In genomic region chr8:104654984-104655383, GRCm38 (mm10) we compare ENCODE assay signal across 9 mouse cellular contexts. TPM values are rescaled to one million over a fixed set of nuclear protein-coding genes. Genes with fewer than 3 reads are reported as not detected.
DNase-seq lines count a peak whose midpoint lies in the region; ATAC-seq and TF ChIP-seq lines count a peak whose summit lies in the region.
"Had no signal": no experiment of that assay in that cellular context is flagged by ENCODE, and none has a peak within 500 bp of the region (broad histone marks: within the 10 kb centered on the region; RNA-seq: fewer than 3 reads in every experiment).

No protein-coding gene starts in this region.

- H3K4me2 ChIP-seq in kidney, embryonic 14.5 days (replicated peaks; ENCODE audit: low read depth, low read length) = no peak overlapping the region
- no peak overlapping the region for H3K4me2 ChIP-seq in limb, embryonic 14.5 days (replicated peaks; ENCODE audit: low read depth, low read length, severe bottlenecking)
- no peak overlapping the region for H3K4me2 ChIP-seq in stomach, embryonic 16.5 days (ENCODE audit: low read depth, low read length)

- peak; percentile 48 to 57 for DNase-seq in urinary bladder, postnatal 36 days (ENCODE audit: low spot score in 2 of 2)
- no peak for DNase-seq in urinary bladder, adult 2 months (ENCODE audit: low spot score)
- DNase-seq in gonadal fat pad, adult 2 months (ENCODE audit: low read depth) = peak; percentile 27
- DNase-seq in limb, embryonic 14.5 days (ENCODE audit: low spot score) = peak; percentile 93
- DNase-seq in naive thymus-derived CD4-positive, alpha-beta T cell, adult 2 months (ENCODE audit: low read depth) = peak; percentile 95

- H3K36me3 ChIP-seq in kidney, embryonic 14.5 days (ENCODE audit: control insufficient read depth, insufficient read depth, low read length) = no peaks in the 10 kb centered on the region
- H3K36me3 ChIP-seq in limb, embryonic 14.5 days (ENCODE audit: control insufficient read depth, insufficient read depth, low read length) = no peaks in the 10 kb centered on the region
- no peaks in the 10 kb centered on the region for H3K36me3 ChIP-seq in stomach, embryonic 16.5 days (ENCODE audit: control insufficient read depth, insufficient read depth, low read length)

- 3% methylated on average over 3 of the region's 3 CpGs for WGBS in kidney, embryonic 14.5 days
- WGBS in limb, embryonic 14.5 days = 2% methylated on average over 3 of the region's 3 CpGs
- WGBS in stomach, embryonic 16.5 days = 3% methylated on average over 3 of the region's 3 CpGs

- TF ChIP-seq CTCF in cortical plate, adult 2 months (IDR thresholded peaks at IDR 0.05; ENCODE audit: extremely low read depth, insufficient read depth, low read length) = peak; percentile 92

- H3K27ac ChIP-seq in cortical plate, adult 2 months (ENCODE audit: insufficient read depth, low read length) = no peak overlapping the region
- no peak overlapping the region for H3K27ac ChIP-seq in kidney, embryonic 14.5 days (ENCODE audit: low read depth, low read length)
- no peak overlapping the region for H3K27ac ChIP-seq in limb, embryonic 14.5 days (replicated peaks; ENCODE audit: low read depth, low read length)
- no peak overlapping the region for H3K27ac ChIP-seq in stomach, embryonic 16.5 days (ENCODE audit: low read length)

- H3K4me1 ChIP-seq in cortical plate, adult 2 months (ENCODE audit: control insufficient read depth, insufficient read depth, low read length) = no peaks in the 10 kb centered on the region
- H3K4me1 ChIP-seq in kidney, embryonic 14.5 days (ENCODE audit: control insufficient read depth, insufficient read depth, low read length) = no peaks in the 10 kb centered on the region
- no peaks in the 10 kb centered on the region for H3K4me1 ChIP-seq in limb, embryonic 14.5 days (ENCODE audit: control insufficient read depth, insufficient read depth, low read length)
- H3K4me1 ChIP-seq in stomach, embryonic 16.5 days (ENCODE audit: control insufficient read depth, insufficient read depth, low read length) = no peaks in the 10 kb centered on the region

- H3K4me3 ChIP-seq in cortical plate, adult 2 months (ENCODE audit: insufficient read depth, low read length) = no peak overlapping the region
- H3K4me3 ChIP-seq in kidney, embryonic 14.5 days (ENCODE audit: low read length) = no peak overlapping the region
- no peak overlapping the region for H3K4me3 ChIP-seq in limb, embryonic 14.5 days (replicated peaks; ENCODE audit: low read length)
- H3K4me3 ChIP-seq in stomach, embryonic 16.5 days (replicated peaks; ENCODE audit: low read length) = no peak overlapping the region
- H3K4me3 ChIP-seq: erythroblast, embryonic 14.5 days had no signal

- H3K9ac ChIP-seq in kidney, embryonic 14.5 days (ENCODE audit: low read depth, low read length) = no peak overlapping the region
- no peak overlapping the region for H3K9ac ChIP-seq in limb, embryonic 14.5 days (ENCODE audit: low read depth, low read length, severe bottlenecking)
- no peak overlapping the region for H3K9ac ChIP-seq in stomach, embryonic 16.5 days (ENCODE audit: low read length)

- peak; percentile 77 for ATAC-seq in kidney, embryonic 14.5 days (ENCODE audit: low FRiP score, low TSS enrichment)
- peak; percentile 47 for ATAC-seq in limb, embryonic 14.5 days (ENCODE audit: low FRiP score, low read depth)
- peak; percentile 69; the same call in 1 of the 2 replicates for ATAC-seq in stomach, embryonic 16.5 days (ENCODE audit: insufficient read depth, low FRiP score)

- no peak for TF ChIP-seq POLR2A in cortical plate, adult 2 months (IDR thresholded peaks at IDR 0.05; ENCODE audit: extremely low read depth, insufficient read depth, low read length)
- TF ChIP-seq POLR2A in limb, embryonic 14.5 days (IDR thresholded peaks at IDR 0.05; ENCODE audit: borderline replicate concordance, extremely low read depth, insufficient read depth, insufficient read length) = no peak

- H3K27me3 ChIP-seq in kidney, embryonic 14.5 days (ENCODE audit: control insufficient read depth, insufficient read depth, low read length) = no peaks in the 10 kb centered on the region
- H3K27me3 ChIP-seq in limb, embryonic 14.5 days (ENCODE audit: control insufficient read depth, insufficient read depth, low read length) = no peaks in the 10 kb centered on the region
- no peaks in the 10 kb centered on the region for H3K27me3 ChIP-seq in stomach, embryonic 16.5 days (ENCODE audit: control insufficient read depth, insufficient read depth, low read length)

- no peaks in the 10 kb centered on the region for H3K9me3 ChIP-seq in kidney, embryonic 14.5 days (ENCODE audit: control insufficient read depth, low read length)
- no peaks in the 10 kb centered on the region for H3K9me3 ChIP-seq in limb, embryonic 14.5 days (ENCODE audit: control insufficient read depth, low read length)
- no peaks in the 10 kb centered on the region for H3K9me3 ChIP-seq in stomach, embryonic 16.5 days (replicated peaks; ENCODE audit: control insufficient read depth, low read length)

RNA-seq across cellular contexts. Expression of gene Ciao2b, which starts 13.2 kb away (rescaled TPM):
- 53.2 and 69.5 TPM in 2 replicates for polyA plus RNA-seq in urinary bladder, adult 2 months (2012; rRNA removed)
- polyA plus RNA-seq in cortical plate, adult 2 months (2012; rRNA removed) = 51.2 and 55.8 TPM in 2 replicates
- 32.9 and 38.5 TPM in 2 replicates for polyA plus RNA-seq in gonadal fat pad, adult 2 months (2012; rRNA removed)
- polyA plus RNA-seq in kidney, embryonic 14.5 days (2014; fragmentation: Nextera tagmentation; extraction: Ambion mirVana) = 94.4 and 111 TPM in 2 replicates
- 71.1 and 91.9 TPM in 2 replicates for polyA plus RNA-seq in limb, embryonic 14.5 days (2012; rRNA removed)
- 78.4 and 81.9 TPM in 2 replicates for polyA plus RNA-seq in limb, embryonic 14.5 days (2014; fragmentation: Nextera tagmentation; extraction: Ambion mirVana)
- 92.6 and 93.6 TPM in 2 replicates for polyA plus RNA-seq in stomach, embryonic 16.5 days (2015; fragmentation: Nextera tagmentation; extraction: Ambion mirVana)

RNA-seq across cellular contexts. Expression of gene Rrad, which starts 23.9 kb away (rescaled TPM):
- polyA plus RNA-seq in urinary bladder, adult 2 months (2012; rRNA removed) = 10.3 and 13.4 TPM in 2 replicates
- 2.4 and 2.9 TPM in 2 replicates for polyA plus RNA-seq in cortical plate, adult 2 months (2012; rRNA removed)
- 9.4 and 16.2 TPM in 2 replicates for polyA plus RNA-seq in gonadal fat pad, adult 2 months (2012; rRNA removed)
- 13.9 and 14.5 TPM in 2 replicates for polyA plus RNA-seq in kidney, embryonic 14.5 days (2014; fragmentation: Nextera tagmentation; extraction: Ambion mirVana)
- polyA plus RNA-seq in limb, embryonic 14.5 days (2012; rRNA removed) = 21.4 and 22.5 TPM in 2 replicates
- 27.3 and 32.4 TPM in 2 replicates for polyA plus RNA-seq in limb, embryonic 14.5 days (2014; fragmentation: Nextera tagmentation; extraction: Ambion mirVana)
- polyA plus RNA-seq in stomach, embryonic 16.5 days (2015; fragmentation: Nextera tagmentation; extraction: Ambion mirVana) = 9.2 and 14.4 TPM in 2 replicates

RNA-seq across cellular contexts. Expression of gene Cdh16, which starts 30.8 kb away (rescaled TPM):
- polyA plus RNA-seq in urinary bladder, adult 2 months (2012; rRNA removed) = not detected in 2 replicates
- not detected in 2 replicates for polyA plus RNA-seq in cortical plate, adult 2 months (2012; rRNA removed)
- 100 and 203 TPM in 2 replicates for polyA plus RNA-seq in gonadal fat pad, adult 2 months (2012; rRNA removed)
- polyA plus RNA-seq in kidney, embryonic 14.5 days (2014; fragmentation: Nextera tagmentation; extraction: Ambion mirVana) = 166 and 200 TPM in 2 replicates
- polyA plus RNA-seq in limb, embryonic 14.5 days (2012; rRNA removed) = 0.29 and 0.62 TPM in 2 replicates
- 0.75 and 0.98 TPM in 2 replicates for polyA plus RNA-seq in limb, embryonic 14.5 days (2014; fragmentation: Nextera tagmentation; extraction: Ambion mirVana)
- 1.6 and 2.0 TPM in 2 replicates for polyA plus RNA-seq in stomach, embryonic 16.5 days (2015; fragmentation: Nextera tagmentation; extraction: Ambion mirVana)
- polyA plus RNA-seq: erythroblast, embryonic 14.5 days had no signal

Comparison
In these comparisons a context has a peak if more than half of its experiments do, and no peak if none do; other contexts are left out.
1. RNA of gene Cdh16, which starts 30.8 kb away (polyA plus RNA-seq): 166 to 200 TPM in kidney, embryonic 14.5 days and 100 to 203 TPM in gonadal fat pad, adult 2 months; 1.6 to 2.0 TPM in stomach, embryonic 16.5 days, 0.29 to 0.98 TPM in limb, embryonic 14.5 days, not detected in urinary bladder, adult 2 months and not detected in cortical plate, adult 2 months; every median in the first group is over 10 times any median in the second.
2. Peak in every context shown above with its lines, with median percentiles within 50 percentile points of each other: ATAC-seq.